Mouse (Mus musculus): Measurements from ENCODE around the gene Shox2. TPM values are rescaled to one million over a fixed set of nuclear protein-coding genes. Genes with fewer than 3 reads are reported as not detected.

Gene Shox2
- polyA plus RNA-seq (2015; fragmentation: Nextera tagmentation; extraction: Ambion mirVana): 1.4 and 2.4 TPM in 2 replicates

- H3K9me3 ChIP-seq (ENCODE audit: control insufficient read depth, low read length): no peaks in the 10 kb centered on the region
- peaks cover 56% of the 10 kb centered on the region for H3K27me3 ChIP-seq (ENCODE audit: control insufficient read depth, insufficient read depth, low read depth, low read length)
- H3K36me3 ChIP-seq (ENCODE audit: control insufficient read depth, insufficient read depth, low read length): no peaks in the 10 kb centered on the region
- peak within 1 kb of the TSS; percentile 79 for H3K4me2 ChIP-seq (ENCODE audit: low read depth, low read length)
- H3K4me1 ChIP-seq (replicated peaks; ENCODE audit: control insufficient read depth, insufficient read depth, low read length): peaks cover 20% of the 10 kb centered on the region
- H3K4me3 ChIP-seq (ENCODE audit: low read length): peak within 1 kb of the TSS; percentile 55
- 1% methylated on average over 15 of the region's 15 CpGs for WGBS
- H3K9ac ChIP-seq (ENCODE audit: low read length): peak within 1 kb of the TSS; percentile 53; the same call in 1 of the 2 replicates
- no peak within 1 kb of the TSS for H3K27ac ChIP-seq (ENCODE audit: low read length)
- ATAC-seq (ENCODE audit: low read depth): no peak
These were observed at the start of gene Shox2 for GRCm38 (mm10) chr3:66981706-66982105. Gene Shox2 (minus strand): TSS chr3:66981771.

GRCm38 (mm10) chr3:66996820-66997219 lies 15.2 kb upstream of the Shox2 start:
- Histone ChIP-seq H3K27me3 (ENCODE audit: control insufficient read depth, insufficient read depth, low read depth, low read length) (no peaks in the 10 kb centered on the region), H3K27ac (ENCODE audit: low read length) (no peak overlapping the region), H3K36me3 (ENCODE audit: control insufficient read depth, insufficient read depth, low read length) (peaks cover 4% of the 10 kb centered on the region), H3K4me3 (ENCODE audit: low read length) (no peak overlapping the region), H3K4me2 (ENCODE audit: low read depth, low read length) (no peak overlapping the region), H3K4me1 (replicated peaks; ENCODE audit: control insufficient read depth, insufficient read depth, low read length) (no peaks in the 10 kb centered on the region), H3K9me3 (ENCODE audit: control insufficient read depth, low read length) (no peaks in the 10 kb centered on the region), H3K9ac (ENCODE audit: low read length) (no peak overlapping the region)
- ATAC-seq (ENCODE audit: low read depth): no peak
- 91% methylated on average over 1 of the region's 1 CpGs for WGBS

- peaks cover 13% of the 10 kb centered on the region for H3K4me1 ChIP-seq (replicated peaks; ENCODE audit: control insufficient read depth, insufficient read depth, low read length)
- WGBS: 6% methylated on average over 1 of the region's 1 CpGs
- ATAC-seq (ENCODE audit: low read depth): no peak
- peak overlapping the region; percentile 91 for H3K9ac ChIP-seq (ENCODE audit: low read length)
- H3K9me3 ChIP-seq (ENCODE audit: control insufficient read depth, low read length): no peaks in the 10 kb centered on the region
- peaks cover 18% of the 10 kb centered on the region for H3K27me3 ChIP-seq (ENCODE audit: control insufficient read depth, insufficient read depth, low read depth, low read length)
- H3K4me2 ChIP-seq (ENCODE audit: low read depth, low read length): peak overlapping the region; percentile 82
- H3K27ac ChIP-seq (ENCODE audit: low read length): no peak overlapping the region
- H3K4me3 ChIP-seq (ENCODE audit: low read length): peak overlapping the region; percentile 97
- H3K36me3 ChIP-seq (ENCODE audit: control insufficient read depth, insufficient read depth, low read length): no peaks in the 10 kb centered on the region
These were observed 4.7 kb upstream of the Shox2 start for GRCm38 (mm10) chr3:66986287-66986560.

- peak overlapping the region; percentile 97 for H3K4me3 ChIP-seq (ENCODE audit: low read length)
- under 1% methylated on average over 52 of the region's 60 CpGs for WGBS
- H3K9me3 ChIP-seq (ENCODE audit: control insufficient read depth, low read length): no peaks in the 10 kb centered on the region
- ATAC-seq (ENCODE audit: low read depth): peak; percentile 93
- H3K27me3 ChIP-seq (ENCODE audit: control insufficient read depth, insufficient read depth, low read depth, low read length): peaks cover 23% of the 10 kb centered on the region
- H3K4me1 ChIP-seq (replicated peaks; ENCODE audit: control insufficient read depth, insufficient read depth, low read length): peaks cover 18% of the 10 kb centered on the region
- H3K4me2 ChIP-seq (ENCODE audit: low read depth, low read length): peak overlapping the region; percentile 82
- H3K36me3 ChIP-seq (ENCODE audit: control insufficient read depth, insufficient read depth, low read length): no peaks in the 10 kb centered on the region
- H3K9ac ChIP-seq (ENCODE audit: low read length): peak overlapping the region; percentile 91
- H3K27ac ChIP-seq (ENCODE audit: low read length): peak overlapping the region; percentile 57
These were observed 4.1 kb upstream of the Shox2 start for GRCm38 (mm10) chr3:66985539-66986286.

- peaks cover 38% of the 10 kb centered on the region for H3K27me3 ChIP-seq (ENCODE audit: control insufficient read depth, insufficient read depth, low read depth, low read length)
These were observed 1.9 kb upstream of the Shox2 start for GRCm38 (mm10) chr3:66983481-66983880.

DNA sequence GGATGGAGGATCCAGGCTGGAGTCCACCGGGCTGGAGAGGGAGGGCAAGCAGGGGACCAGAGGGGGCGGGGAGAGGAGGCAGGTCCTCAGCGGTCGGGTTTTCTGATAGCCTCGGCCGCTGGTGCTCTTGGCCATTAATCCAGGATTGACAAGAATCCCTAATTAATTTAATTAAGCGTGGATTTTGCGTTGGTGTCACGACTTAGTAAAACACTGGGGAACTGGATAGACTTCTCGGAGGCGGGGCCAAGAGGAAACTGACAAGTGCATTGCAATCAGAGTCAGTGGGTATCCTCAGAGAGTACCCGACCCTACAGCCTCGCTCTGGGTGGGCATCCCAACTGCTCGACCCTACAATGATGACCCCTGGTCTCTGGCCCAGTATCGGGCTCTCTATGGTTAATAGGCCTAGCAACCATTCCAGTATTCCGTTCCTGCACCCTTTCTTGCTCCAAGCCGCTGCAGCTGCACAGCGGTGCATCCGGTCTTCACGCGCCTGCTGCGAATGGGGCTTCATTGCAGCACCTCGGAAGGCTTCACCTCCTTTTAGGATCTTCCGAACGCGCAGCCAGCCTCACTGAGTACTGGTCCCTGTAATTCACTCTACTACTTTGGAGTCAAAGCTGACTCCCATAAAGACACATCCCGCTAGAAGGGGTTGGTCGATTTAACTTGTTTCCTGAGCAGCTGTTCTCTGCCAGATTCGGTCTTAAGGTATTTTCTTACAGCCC lies 775 bp upstream of the Shox2 start:
- H3K9me3 ChIP-seq (ENCODE audit: control insufficient read depth, low read length): no peaks in the 10 kb centered on the region
- peaks cover 49% of the 10 kb centered on the region for H3K27me3 ChIP-seq (ENCODE audit: control insufficient read depth, insufficient read depth, low read depth, low read length)
- no peak overlapping the region for H3K9ac ChIP-seq (ENCODE audit: low read length)
- H3K36me3 ChIP-seq (ENCODE audit: control insufficient read depth, insufficient read depth, low read length): no peaks in the 10 kb centered on the region
- under 1% methylated on average over 29 of the region's 29 CpGs for WGBS
- H3K4me2 ChIP-seq (ENCODE audit: low read depth, low read length): peak overlapping the region; percentile 79; the same call in 1 of the 2 replicates
- peaks cover 21% of the 10 kb centered on the region for H3K4me1 ChIP-seq (replicated peaks; ENCODE audit: control insufficient read depth, insufficient read depth, low read length)
- no peak for ATAC-seq (ENCODE audit: low read depth)
- H3K4me3 ChIP-seq (ENCODE audit: low read length): peak overlapping the region; percentile 13
- no peak overlapping the region for H3K27ac ChIP-seq (ENCODE audit: low read length)

More at GRCm38 (mm10) chr3:66983481-66983880, 1.9 kb upstream of the Shox2 start:
- H3K4me3 ChIP-seq (ENCODE audit: low read length): no peak overlapping the region
- WGBS: 14% methylated on average over 3 of the region's 3 CpGs
- no peaks in the 10 kb centered on the region for H3K36me3 ChIP-seq (ENCODE audit: control insufficient read depth, insufficient read depth, low read length)
- H3K9ac ChIP-seq (ENCODE audit: low read length): no peak overlapping the region
- no peak overlapping the region for H3K27ac ChIP-seq (ENCODE audit: low read length)
- ATAC-seq (ENCODE audit: low read depth): no peak
- no peak overlapping the region for H3K4me2 ChIP-seq (ENCODE audit: low read depth, low read length)
- peaks cover 21% of the 10 kb centered on the region for H3K4me1 ChIP-seq (replicated peaks; ENCODE audit: control insufficient read depth, insufficient read depth, low read length)
- no peaks in the 10 kb centered on the region for H3K9me3 ChIP-seq (ENCODE audit: control insufficient read depth, low read length)

DNA sequence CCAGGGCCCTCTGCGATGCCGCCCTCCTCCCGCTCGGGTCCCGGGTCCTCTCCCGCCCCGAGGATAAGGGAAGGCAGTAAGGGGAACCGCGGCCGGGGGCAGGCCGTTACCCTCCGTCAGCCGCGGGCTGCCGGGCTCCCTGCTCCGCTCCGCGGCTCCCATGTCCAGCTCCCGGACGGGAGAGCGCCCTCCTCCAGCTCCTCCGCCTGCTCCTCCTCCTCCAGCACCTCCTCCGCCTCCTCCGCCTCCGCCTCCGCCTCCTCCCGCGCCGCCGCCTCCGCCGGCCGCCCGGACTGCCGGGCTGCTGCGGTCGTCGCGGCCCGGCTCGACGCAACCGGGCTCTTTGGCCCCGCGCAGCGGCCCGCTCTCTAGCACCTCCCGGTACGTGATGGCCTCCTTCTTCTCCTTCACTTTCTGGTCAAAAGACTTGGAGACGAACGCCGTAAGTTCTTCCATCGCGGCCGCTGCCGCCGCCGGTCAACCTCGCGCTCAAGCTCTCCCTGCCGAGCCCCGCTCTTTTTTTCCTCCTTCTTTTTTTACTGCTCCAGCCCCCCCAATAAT lies 390 bp downstream of the Shox2 start, which contains the start of gene Rsrc1:
Rsrc1 (plus strand) TSS at position 290 of the 561 bp plus-strand sequence.
- under 1% methylated on average over 41 of the region's 62 CpGs for WGBS
- no peaks in the 10 kb centered on the region for H3K36me3 ChIP-seq (ENCODE audit: control insufficient read depth, insufficient read depth, low read length)
- H3K9ac ChIP-seq (ENCODE audit: low read length): peak within 1 kb of the TSS; percentile 53; the same call in 1 of the 2 replicates
- no peak within 1 kb of the TSS for H3K27ac ChIP-seq (ENCODE audit: low read length)
- peak within 1 kb of the TSS; percentile 55 for H3K4me3 ChIP-seq (ENCODE audit: low read length)
- H3K27me3 ChIP-seq (ENCODE audit: control insufficient read depth, insufficient read depth, low read depth, low read length): peaks cover 58% of the 10 kb centered on the region
- H3K4me2 ChIP-seq (ENCODE audit: low read depth, low read length): peak within 1 kb of the TSS; percentile 79
- no peaks in the 10 kb centered on the region for H3K9me3 ChIP-seq (ENCODE audit: control insufficient read depth, low read length)
- peak; percentile 59 for ATAC-seq (ENCODE audit: low read depth)
- H3K4me1 ChIP-seq (replicated peaks; ENCODE audit: control insufficient read depth, insufficient read depth, low read length): peaks cover 15% of the 10 kb centered on the region

DNA sequence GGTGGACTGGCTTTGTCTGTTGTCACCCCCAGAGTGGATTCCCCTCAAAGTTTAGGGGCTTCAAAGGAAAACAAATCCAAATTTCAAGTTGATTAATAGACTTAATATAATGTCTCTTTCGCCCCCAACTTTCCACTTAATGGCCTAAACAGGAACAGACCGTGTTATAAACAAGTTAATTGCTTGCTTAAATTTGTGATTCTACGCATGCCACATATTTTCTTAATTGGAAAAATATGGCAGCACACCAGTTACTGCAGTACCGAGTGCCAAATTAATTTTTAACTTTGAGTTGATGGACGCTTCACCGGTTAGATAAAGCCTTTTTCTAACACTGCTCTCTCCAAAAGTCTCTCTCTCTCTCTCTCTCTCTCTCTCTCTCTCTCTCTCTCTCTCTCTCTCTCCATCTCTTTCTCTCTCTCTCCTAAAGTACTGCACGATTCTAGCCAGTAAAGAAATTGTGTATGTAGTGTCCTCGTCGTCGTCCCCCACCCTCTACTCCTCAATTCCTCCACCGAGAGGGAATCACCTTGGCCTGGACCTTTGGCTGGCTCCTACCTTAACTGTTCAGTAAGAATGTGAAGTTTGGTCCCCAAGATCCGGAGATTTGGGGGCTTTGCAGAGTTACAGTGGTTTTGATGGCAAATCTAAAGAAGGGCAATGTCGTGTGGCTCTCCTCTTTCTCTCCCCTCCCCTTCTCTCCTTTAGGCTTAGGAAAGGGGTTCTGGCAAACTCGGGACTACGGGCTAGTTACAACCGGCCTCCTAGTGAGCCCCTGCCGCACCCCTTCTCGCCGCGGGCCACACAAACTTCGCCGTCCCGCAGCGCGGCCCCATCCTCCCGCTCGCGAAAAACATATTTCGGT lies 1.2 kb downstream of the Shox2 start:
- 3% methylated on average over 29 of the region's 29 CpGs for WGBS
- H3K9ac ChIP-seq (ENCODE audit: low read length): no peak overlapping the region
- no peaks in the 10 kb centered on the region for H3K36me3 ChIP-seq (ENCODE audit: control insufficient read depth, insufficient read depth, low read length)
- peak overlapping the region; percentile 79 for H3K4me2 ChIP-seq (ENCODE audit: low read depth, low read length)
- peaks cover 14% of the 10 kb centered on the region for H3K4me1 ChIP-seq (replicated peaks; ENCODE audit: control insufficient read depth, insufficient read depth, low read length)
- H3K27ac ChIP-seq (ENCODE audit: low read length): no peak overlapping the region
- no peaks in the 10 kb centered on the region for H3K9me3 ChIP-seq (ENCODE audit: control insufficient read depth, low read length)
- H3K27me3 ChIP-seq (ENCODE audit: control insufficient read depth, insufficient read depth, low read depth, low read length): peaks cover 60% of the 10 kb centered on the region
- H3K4me3 ChIP-seq (ENCODE audit: low read length): peak overlapping the region; percentile 55
- no peak for ATAC-seq (ENCODE audit: low read depth)

Measured in lung, embryonic 16.5 days (tissue).